Mouse (Mus musculus) small intestine, adult 2 months (tissue): Measurements from ENCODE around the gene Slc32a1. TPM values are rescaled to one million over a fixed set of nuclear protein-coding genes. Genes with fewer than 3 reads are reported as not detected.

Source experiments
- H3K27ac ChIP-seq: fragments of 200-500 bp; 2 replicates; pipeline ENCODE4 v1.5.1; 2012; ENCODE audit warnings: low read depth, low read length, control low read depth, inconsistent platforms; ENCODE audit not compliant: insufficient read depth
- H3K27me3 ChIP-seq: fragments of 200-500 bp; 2 replicates; pipeline ENCODE4 v1.6.1; 2012; ENCODE audit warnings: mild to moderate bottlenecking, moderate library complexity, low read length, inconsistent platforms; ENCODE audit not compliant: control insufficient read depth, insufficient read depth
- H3K36me3 ChIP-seq: fragments of 200-500 bp; 2 replicates; pipeline ENCODE4 v1.6.1; 2012; ENCODE audit warnings: mild to moderate bottlenecking, low read length, control low read depth, inconsistent platforms; ENCODE audit not compliant: control insufficient read depth, insufficient read depth
- H3K4me1 ChIP-seq: fragments of 200-500 bp; 2 replicates; pipeline ENCODE4 v1.6.1; 2012; ENCODE audit warnings: low read length, inconsistent platforms, mixed read lengths; ENCODE audit not compliant: control insufficient read depth, insufficient read depth, insufficient read length
- H3K4me3 ChIP-seq: fragments of 200-500 bp; 2 replicates; pipeline ENCODE4 v1.5.1; 2012; ENCODE audit warnings: low read depth, mild to moderate bottlenecking, control low read depth, inconsistent platforms, low read length, moderate library complexity
- CTCF ChIP-seq: fragments of 200-500 bp; IDR thresholded peaks from 2 replicates; pipeline ENCODE4 v1.5.1; 2012; ENCODE audit warnings: low read depth, mild to moderate bottlenecking, control low read depth, inconsistent platforms, low read length, moderate library complexity, mixed read lengths; ENCODE audit not compliant: insufficient replicate concordance, insufficient read length; ENCODE audit errors: extremely low read depth
- POLR2A ChIP-seq: fragments of 200-500 bp; IDR thresholded peaks from 2 replicates; pipeline ENCODE4 v1.6.1; 2012; ENCODE audit warnings: low read depth, mild to moderate bottlenecking, control low read depth, inconsistent platforms, low read length, moderate library complexity
- WGBS: fragments of 180-500 bp; shearing (Covaris S2); methylation state at CpG from one replicate; pipeline ENCODE4 v1.1.7; 2018; 5-methylcytosine and 5-hydroxymethylcytosine counted together
- polyA plus RNA-seq: library from polyadenylated mRNA; depleted of rRNA; stranded (reverse); fragments of >200 nt; gene quantifications from 2 replicates; pipeline ENCODE4 v1.2.3, GENCODE M21; 2012

Slc32a1 gene
- polyA plus RNA-seq, 1 experiment, result not detected

DNA sequence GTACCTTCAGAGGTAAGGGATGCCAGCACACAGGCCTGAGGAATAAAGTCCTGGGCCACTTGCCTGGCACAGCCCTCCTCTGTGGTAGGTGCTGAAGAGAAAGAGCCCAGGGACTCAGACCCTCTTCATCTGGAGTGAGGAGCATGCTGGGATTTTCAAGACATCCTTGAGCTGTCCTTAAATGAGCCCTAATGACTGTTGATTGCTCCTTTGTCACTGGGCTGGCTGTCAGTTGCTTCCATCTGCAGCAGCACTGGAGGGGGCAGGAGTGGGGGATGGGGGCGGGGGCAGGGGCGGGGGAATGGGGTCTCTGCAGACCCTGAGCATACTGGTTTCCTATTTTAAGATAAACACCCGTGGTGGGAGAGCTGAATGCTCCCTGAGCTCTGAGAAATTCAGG, 10.1 kb upstream of the Slc32a1 start:
- Histone ChIP-seq H3K4me1 (no peaks in the 10 kb centered on the region), H3K27me3 (peaks cover 14% of the 10 kb centered on the region; the same call in 1 of the 2 replicates), H3K36me3 (no peaks in the 10 kb centered on the region), H3K4me3 (no peak overlapping the region), H3K27ac (no peak overlapping the region)
- no peak for TF ChIP-seq POLR2A
- no peak for TF ChIP-seq CTCF
- 17% methylated on average over 3 of the region's 3 CpGs for WGBS

DNA sequence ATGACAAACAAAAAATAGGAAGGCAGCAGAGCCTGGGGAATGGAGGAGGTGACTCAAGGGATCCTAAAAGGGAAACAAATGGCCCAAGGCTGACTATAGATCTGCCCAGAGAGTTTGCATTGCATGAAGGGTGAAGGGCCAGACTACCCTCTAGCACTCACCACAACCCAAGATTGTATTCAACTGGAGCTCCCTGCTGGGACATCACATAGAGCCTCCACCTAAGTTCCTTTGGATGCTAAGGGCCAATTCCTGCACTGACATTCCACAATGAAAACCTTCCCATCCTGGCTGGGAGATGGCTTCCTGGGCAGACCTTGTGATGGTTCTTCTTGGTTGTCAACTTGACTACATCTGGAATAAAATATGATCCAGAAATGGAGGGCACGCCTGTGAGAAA, 9.2 kb upstream of the Slc32a1 start:
- TF ChIP-seq POLR2A, result no peak
- TF ChIP-seq CTCF, result no peak
- 43% methylated on average over 1 of the region's 1 CpGs for WGBS
- Histone ChIP-seq H3K27ac (no peak overlapping the region), H3K36me3 (no peaks in the 10 kb centered on the region), H3K27me3 (peaks cover 15% of the 10 kb centered on the region; the same call in 1 of the 2 replicates), H3K4me3 (no peak overlapping the region), H3K4me1 (no peaks in the 10 kb centered on the region)

DNA sequence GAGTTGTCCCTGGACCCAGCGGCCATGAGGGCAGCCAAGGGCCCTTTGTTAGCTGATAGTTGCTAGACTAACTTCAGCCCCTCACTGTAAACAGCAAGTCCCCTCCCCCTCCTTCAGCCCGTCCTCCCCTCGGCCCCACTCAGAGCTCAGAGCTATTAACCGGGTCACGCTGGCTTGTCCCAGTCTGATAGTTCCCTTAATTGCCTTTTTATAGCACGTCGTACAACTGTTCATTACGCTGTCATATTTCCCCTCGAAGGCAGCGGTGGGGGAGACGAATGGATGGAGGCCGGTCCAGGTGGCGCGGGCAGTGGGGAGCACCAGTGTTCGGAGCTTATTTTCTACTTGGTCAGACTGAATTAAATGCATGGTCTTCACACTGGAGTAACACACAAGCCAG, 7.9 kb upstream of the Slc32a1 start:
- TF ChIP-seq CTCF, result no peak
- no peak for TF ChIP-seq POLR2A
- Histone ChIP-seq H3K4me1 (no peaks in the 10 kb centered on the region), H3K27me3 (peaks cover 22% of the 10 kb centered on the region; the same call in 1 of the 2 replicates), H3K36me3 (no peaks in the 10 kb centered on the region), H3K27ac (no peak overlapping the region), H3K4me3 (no peak overlapping the region)
- WGBS, result 15% methylated on average over 15 of the region's 15 CpGs

- 6% methylated on average over 4 of the region's 4 CpGs for WGBS
- TF ChIP-seq POLR2A (no peak), CTCF (no peak)
- Histone ChIP-seq H3K36me3 (no peaks in the 10 kb centered on the region), H3K27me3 (peaks cover 58% of the 10 kb centered on the region), H3K27ac (no peak overlapping the region), H3K4me1 (no peaks in the 10 kb centered on the region; the same call in 1 of the 2 replicates), H3K4me3 (no peak overlapping the region)
These were observed 4.0 kb upstream of the Slc32a1 start for GRCm38 (mm10) chr2:158606511-158606964.

DNA sequence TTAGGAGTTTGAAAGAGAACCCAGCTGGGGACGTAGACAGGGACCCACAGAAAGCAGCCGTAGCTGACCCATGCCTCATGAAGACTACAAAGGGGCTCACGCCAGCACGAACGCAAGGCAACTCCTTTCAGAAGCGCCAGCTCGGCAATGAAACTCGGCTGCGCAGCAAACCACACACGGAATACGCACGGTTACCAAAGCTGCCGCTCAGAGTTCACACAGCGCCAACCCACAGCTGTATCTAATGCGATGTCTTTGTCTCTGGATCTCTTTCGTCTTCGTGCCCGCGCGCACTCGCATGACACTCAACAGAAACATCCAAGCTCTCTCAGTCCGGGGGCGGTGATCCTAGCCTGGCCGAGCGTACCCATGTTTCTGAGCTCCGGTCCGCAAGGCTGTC, 886 bp upstream of the Slc32a1 start:
- H3K27ac ChIP-seq, result no peak overlapping the region
- H3K4me3 ChIP-seq, result no peak overlapping the region
- H3K4me1 ChIP-seq, result no peaks in the 10 kb centered on the region; the same call in 1 of the 2 replicates
- 4% methylated on average over 27 of the region's 27 CpGs for WGBS
- peaks cover 81% of the 10 kb centered on the region for H3K27me3 ChIP-seq
- H3K36me3 ChIP-seq, result no peaks in the 10 kb centered on the region
- no peak for TF ChIP-seq CTCF
- no peak for TF ChIP-seq POLR2A

DNA sequence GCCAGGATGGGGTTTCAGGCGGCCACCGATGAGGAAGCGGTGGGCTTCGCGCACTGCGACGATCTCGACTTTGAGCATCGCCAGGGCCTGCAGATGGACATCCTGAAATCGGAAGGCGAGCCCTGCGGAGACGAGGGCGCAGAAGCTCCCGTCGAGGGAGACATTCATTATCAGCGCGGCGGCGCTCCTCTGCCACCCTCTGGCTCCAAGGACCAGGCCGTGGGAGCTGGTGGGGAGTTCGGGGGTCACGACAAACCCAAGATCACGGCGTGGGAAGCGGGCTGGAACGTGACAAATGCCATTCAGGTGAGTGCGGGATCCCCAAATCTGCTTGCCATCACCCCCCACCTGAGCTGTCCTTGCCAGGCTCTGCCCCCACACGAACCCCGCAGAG, 756 bp downstream of the Slc32a1 start:
- no peak for TF ChIP-seq POLR2A
- no peak for TF ChIP-seq CTCF
- H3K36me3 ChIP-seq, result no peaks in the 10 kb centered on the region
- H3K4me1 ChIP-seq, result no peaks in the 10 kb centered on the region; the same call in 1 of the 2 replicates
- peaks cover 90% of the 10 kb centered on the region for H3K27me3 ChIP-seq
- H3K4me3 ChIP-seq, result no peak overlapping the region
- whole genome bisulfite sequencing, result 2% methylated on average over 30 of the region's 30 CpGs
- no peak overlapping the region for H3K27ac ChIP-seq

DNA sequence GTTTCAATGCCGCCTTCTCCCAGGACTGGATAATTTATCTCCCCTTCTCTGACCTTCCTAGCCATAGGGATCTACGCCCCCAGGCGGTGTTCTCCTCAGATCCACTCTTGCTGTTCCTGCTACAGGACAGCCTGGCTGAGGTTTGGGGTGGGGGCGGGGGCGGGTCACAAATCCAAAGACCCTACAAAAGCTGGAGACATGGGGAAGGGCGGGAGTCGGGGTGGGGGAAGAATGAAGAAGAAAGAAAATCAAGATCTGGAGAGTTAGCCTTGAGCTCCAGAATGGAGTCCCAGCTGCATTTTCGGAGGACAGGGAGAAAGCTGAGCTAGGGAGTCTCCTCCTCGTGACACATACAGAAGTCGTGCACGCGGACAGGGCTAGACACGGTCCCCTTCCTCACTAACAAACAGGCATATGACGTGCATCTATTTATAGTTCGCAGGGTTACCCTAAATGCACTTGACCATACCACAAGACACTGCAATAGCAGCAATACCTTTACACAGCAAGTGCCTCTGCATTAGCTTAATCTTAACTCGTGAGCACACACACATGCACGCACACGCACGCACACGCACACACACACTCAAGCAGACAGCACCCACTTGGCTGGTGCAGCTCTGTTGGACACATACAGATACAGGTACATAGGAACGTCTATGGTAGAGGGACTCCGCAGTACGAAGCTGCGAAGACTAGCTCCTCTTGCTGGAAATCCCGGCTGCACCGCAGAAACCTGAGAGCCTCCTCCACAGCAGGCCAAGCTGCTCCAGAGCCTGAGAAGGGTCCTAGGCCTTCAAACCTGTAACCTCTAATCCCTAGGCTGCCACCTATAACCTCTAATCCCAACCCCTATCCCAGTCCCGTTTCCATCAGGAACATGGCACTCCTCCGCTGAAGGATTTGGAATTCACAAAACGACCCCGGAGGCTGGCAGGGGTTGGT, 1.4 kb downstream of the Slc32a1 start:
- H3K4me1 ChIP-seq, result no peaks in the 10 kb centered on the region; the same call in 1 of the 2 replicates
- WGBS, result 8% methylated on average over 30 of the region's 30 CpGs
- peaks cover 94% of the 10 kb centered on the region for H3K27me3 ChIP-seq
- TF ChIP-seq CTCF, result no peak
- no peak for TF ChIP-seq POLR2A
- no peak overlapping the region for H3K27ac ChIP-seq
- no peaks in the 10 kb centered on the region for H3K36me3 ChIP-seq
- H3K4me3 ChIP-seq, result no peak overlapping the region
